Mouse (Mus musculus) C2C12 (cell line): ENCODE results near the gene B3gntl1.

Experiments
- CTCF ChIP-seq: IDR thresholded peaks from one replicate; pipeline ENCODE4 v1.5.1; 2011; ENCODE audit not compliant: control insufficient read depth, insufficient read depth, insufficient read length
- FOSL1 ChIP-seq: IDR thresholded peaks from one replicate; pipeline ENCODE4 v1.8.0; 2011; ENCODE audit warnings: mild to moderate bottlenecking, low read length; ENCODE audit not compliant: poor library complexity, insufficient read depth, severe bottlenecking
- MAX ChIP-seq: IDR thresholded peaks from one replicate; pipeline ENCODE4 v1.6.1; 2011; ENCODE audit warnings: mild to moderate bottlenecking, control low read depth
- MYOD1 ChIP-seq: IDR thresholded peaks from one replicate; pipeline ENCODE4 v1.6.1; 2011; ENCODE audit warnings: low read depth; ENCODE audit not compliant: control insufficient read depth, insufficient read length
- MYOG ChIP-seq: IDR thresholded peaks from one replicate; pipeline ENCODE4 v1.6.1; 2011; ENCODE audit not compliant: control insufficient read depth, insufficient read length; ENCODE audit errors: extremely low read depth
- USF1 ChIP-seq: IDR thresholded peaks from one replicate; pipeline ENCODE4 v1.6.1; 2011; ENCODE audit warnings: low read depth, mild to moderate bottlenecking, control low read depth, moderate library complexity

GRCm38 (mm10) chr11:121629529-121629928 is 43.4 kb downstream of the B3gntl1 start:
- no peak for TF ChIP-seq CTCF
- no peak for TF ChIP-seq MAX
- no peak for TF ChIP-seq FOSL1
- no peak for TF ChIP-seq MYOD1
- TF ChIP-seq MYOG = no peak
- TF ChIP-seq USF1 = no peak
